Mouse (Mus musculus): ENCODE data around the gene Cnih4. TPM values are rescaled to one million over a fixed set of nuclear protein-coding genes. Genes with fewer than 3 reads are reported as not detected.

Cnih4 gene
- polyA plus RNA-seq, 1 experiment from 2014 or later: 115 TPM

- no peaks in the 10 kb centered on the region for H3K27me3 ChIP-seq (replicated peaks; ENCODE audit: insufficient read depth, low read length)
- peaks cover 12% of the 10 kb centered on the region; the same call in 1 of the 2 replicates for H3K36me3 ChIP-seq (ENCODE audit: insufficient read depth, low read length)
- ATAC-seq (no peak), DNase-seq (ENCODE audit: low spot score) (no peak)
- no peak overlapping the region for H3K27ac ChIP-seq (ENCODE audit: low read length)
- H3K9ac ChIP-seq (replicated peaks; ENCODE audit: low read depth): no peak overlapping the region
- H3K9me3 ChIP-seq (ENCODE audit: low read length): no peaks in the 10 kb centered on the region
- no peak overlapping the region for H3K4me3 ChIP-seq (ENCODE audit: low read depth, low read length)
- H3K4me2 ChIP-seq (replicated peaks; ENCODE audit: low read depth, low read length): no peak overlapping the region
- TF ChIP-seq CTCF (IDR thresholded peaks at IDR 0.05): no peak
- TF ChIP-seq EP300 (IDR thresholded peaks at IDR 0.05): no peak
- 92% methylated on average over 7 of the region's 7 CpGs for WGBS
- no peaks in the 10 kb centered on the region for H3K4me1 ChIP-seq (ENCODE audit: insufficient read depth, low read depth, low read length)
These were observed 5.8 kb upstream of the Cnih4 start for GRCm38 (mm10) chr1:181138730-181139129.

GRCm38 (mm10) chr1:181143609-181143949 lies 914 bp upstream of the Cnih4 start:
- under 1% methylated on average over 12 of the region's 12 CpGs for WGBS
- no peaks in the 10 kb centered on the region for H3K27me3 ChIP-seq (replicated peaks; ENCODE audit: insufficient read depth, low read length)

GRCm38 (mm10) chr1:181144966-181145365 lies 473 bp downstream of the Cnih4 start:
- ATAC-seq (no peak), DNase-seq (ENCODE audit: low spot score) (no peak)
- no peaks in the 10 kb centered on the region for H3K27me3 ChIP-seq (replicated peaks; ENCODE audit: insufficient read depth, low read length)
- 4% methylated on average over 12 of the region's 12 CpGs for WGBS
- no peaks in the 10 kb centered on the region for H3K36me3 ChIP-seq (ENCODE audit: insufficient read depth, low read length)
- H3K9ac ChIP-seq (replicated peaks; ENCODE audit: low read depth): peak overlapping the region; percentile 39
- peaks cover 12% of the 10 kb centered on the region; the same call in 1 of the 2 replicates for H3K4me1 ChIP-seq (ENCODE audit: insufficient read depth, low read depth, low read length)
- peak overlapping the region; percentile 81 for H3K4me3 ChIP-seq (ENCODE audit: low read depth, low read length)
- peak overlapping the region; percentile 65 for H3K4me2 ChIP-seq (replicated peaks; ENCODE audit: low read depth, low read length)
- peak overlapping the region; percentile 89 for H3K27ac ChIP-seq (ENCODE audit: low read length)
- H3K9me3 ChIP-seq (ENCODE audit: low read length): no peaks in the 10 kb centered on the region
- TF ChIP-seq EP300 (IDR thresholded peaks at IDR 0.05) (no peak), CTCF (IDR thresholded peaks at IDR 0.05) (no peak)

More at GRCm38 (mm10) chr1:181143609-181143949, 914 bp upstream of the Cnih4 start:
- no peak for DNase-seq (ENCODE audit: low spot score)
- peak; percentile 26 for ATAC-seq
- Histone ChIP-seq H3K9me3 (ENCODE audit: low read length) (no peaks in the 10 kb centered on the region), H3K4me3 (ENCODE audit: low read depth, low read length) (peak overlapping the region; percentile 81), H3K9ac (replicated peaks; ENCODE audit: low read depth) (peak overlapping the region; percentile 39), H3K4me1 (ENCODE audit: insufficient read depth, low read depth, low read length) (peaks cover 11% of the 10 kb centered on the region; the same call in 1 of the 2 replicates), H3K27ac (ENCODE audit: low read length) (peak overlapping the region; percentile 89), H3K36me3 (ENCODE audit: insufficient read depth, low read length) (no peaks in the 10 kb centered on the region), H3K4me2 (replicated peaks; ENCODE audit: low read depth, low read length) (peak overlapping the region; percentile 65)
- TF ChIP-seq CTCF (IDR thresholded peaks at IDR 0.05): no peak

- Histone ChIP-seq H3K9ac (replicated peaks; ENCODE audit: low read depth) (no peak overlapping the region), H3K4me3 (ENCODE audit: low read depth, low read length) (no peak overlapping the region), H3K36me3 (ENCODE audit: insufficient read depth, low read length) (no peaks in the 10 kb centered on the region), H3K9me3 (ENCODE audit: low read length) (no peaks in the 10 kb centered on the region), H3K27me3 (replicated peaks; ENCODE audit: insufficient read depth, low read length) (no peaks in the 10 kb centered on the region), H3K27ac (ENCODE audit: low read length) (no peak overlapping the region), H3K4me1 (ENCODE audit: insufficient read depth, low read depth, low read length) (peaks cover 12% of the 10 kb centered on the region; the same call in 1 of the 2 replicates), H3K4me2 (replicated peaks; ENCODE audit: low read depth, low read length) (no peak overlapping the region)
- no peak for ATAC-seq
- 63% methylated on average over 2 of the region's 2 CpGs for WGBS
- no peak for DNase-seq (ENCODE audit: low spot score)
- no peak for TF ChIP-seq EP300 (IDR thresholded peaks at IDR 0.05)
- no peak for TF ChIP-seq CTCF (IDR thresholded peaks at IDR 0.05)
These were observed 1.7 kb downstream of the Cnih4 start for GRCm38 (mm10) chr1:181146187-181146586.

- Histone ChIP-seq H3K36me3 (ENCODE audit: insufficient read depth, low read length) (no peaks in the 10 kb centered on the region), H3K9ac (replicated peaks; ENCODE audit: low read depth) (no peak overlapping the region), H3K4me3 (ENCODE audit: low read depth, low read length) (no peak overlapping the region), H3K27ac (ENCODE audit: low read length) (no peak overlapping the region), H3K9me3 (ENCODE audit: low read length) (no peaks in the 10 kb centered on the region), H3K4me1 (ENCODE audit: insufficient read depth, low read depth, low read length) (peaks cover 12% of the 10 kb centered on the region; the same call in 1 of the 2 replicates), H3K4me2 (replicated peaks; ENCODE audit: low read depth, low read length) (no peak overlapping the region), H3K27me3 (replicated peaks; ENCODE audit: insufficient read depth, low read length) (no peaks in the 10 kb centered on the region)
- 54% methylated on average over 5 of the region's 5 CpGs for WGBS
- peak; percentile 30 for DNase-seq (ENCODE audit: low spot score)
- ATAC-seq: no peak
- no peak for TF ChIP-seq EP300 (IDR thresholded peaks at IDR 0.05)
- no peak for TF ChIP-seq CTCF (IDR thresholded peaks at IDR 0.05)
These were observed 4.0 kb downstream of the Cnih4 start for GRCm38 (mm10) chr1:181148540-181148939.

GRCm38 (mm10) chr1:181149373-181150017 lies 5.0 kb downstream of the Cnih4 start:
- H3K4me2 ChIP-seq (replicated peaks; ENCODE audit: low read depth, low read length): no peak overlapping the region
- no peaks in the 10 kb centered on the region for H3K9me3 ChIP-seq (ENCODE audit: low read length)
- TF ChIP-seq CTCF (IDR thresholded peaks at IDR 0.05): peak; percentile 31
- TF ChIP-seq EP300 (IDR thresholded peaks at IDR 0.05): no peak
- H3K4me3 ChIP-seq (ENCODE audit: low read depth, low read length): no peak overlapping the region
- H3K27ac ChIP-seq (ENCODE audit: low read length): no peak overlapping the region
- ATAC-seq (no peak), DNase-seq (ENCODE audit: low spot score) (no peak)
- H3K4me1 ChIP-seq (ENCODE audit: insufficient read depth, low read depth, low read length): peaks cover 12% of the 10 kb centered on the region; the same call in 1 of the 2 replicates
- no peaks in the 10 kb centered on the region for H3K36me3 ChIP-seq (ENCODE audit: insufficient read depth, low read length)
- H3K9ac ChIP-seq (replicated peaks; ENCODE audit: low read depth): no peak overlapping the region
- WGBS: 75% methylated on average over 3 of the region's 3 CpGs
- no peaks in the 10 kb centered on the region for H3K27me3 ChIP-seq (replicated peaks; ENCODE audit: insufficient read depth, low read length)
